Mouse (Mus musculus) ovary, adult 18-20 months (tissue): Measurements from ENCODE around the gene Gm7145.
"Not testable (repeated sequence)": the region's sequence is repeated elsewhere in the genome, so short reads cannot be mapped to it uniquely, and the experiment has no call there.

Source experiments
- DNase-seq: peaks from one replicate; pipeline ENCODE4 v3.0.0; 2022; ENCODE audit warnings: low spot score, mixed read lengths

Gm7145 gene

DNA sequence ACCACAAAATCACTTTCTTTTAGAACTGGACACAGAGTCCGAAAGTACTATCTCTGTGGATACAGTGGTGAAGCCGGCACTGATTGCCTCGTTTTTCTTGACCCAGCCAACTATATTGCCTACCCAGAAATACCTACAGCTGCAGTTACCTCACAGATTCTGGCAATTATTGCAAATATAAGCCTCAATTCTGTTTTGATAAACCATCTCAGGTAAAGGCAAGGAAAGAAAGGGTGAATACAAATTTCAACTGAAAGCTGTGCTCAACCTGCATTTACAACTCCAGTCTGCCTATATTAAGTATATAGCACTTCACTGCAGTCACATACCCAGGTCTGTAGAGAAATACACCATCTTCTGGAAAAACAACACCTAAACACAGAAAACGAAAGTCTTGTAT is at the start of gene Gm7145:
Gene Gm7145 (plus strand): TSS at position 301 of the 400 bp plus-strand sequence.
- no peak for DNase-seq

GRCm38 (mm10) chr1:117927715-117928114 is 38.0 kb upstream of the Gm7145 start, which contains the start of gene Gm28168:
Gene Gm28168 (plus strand): TSS chr1:117928015.
- DNase-seq, result not testable (repeated sequence)

DNA sequence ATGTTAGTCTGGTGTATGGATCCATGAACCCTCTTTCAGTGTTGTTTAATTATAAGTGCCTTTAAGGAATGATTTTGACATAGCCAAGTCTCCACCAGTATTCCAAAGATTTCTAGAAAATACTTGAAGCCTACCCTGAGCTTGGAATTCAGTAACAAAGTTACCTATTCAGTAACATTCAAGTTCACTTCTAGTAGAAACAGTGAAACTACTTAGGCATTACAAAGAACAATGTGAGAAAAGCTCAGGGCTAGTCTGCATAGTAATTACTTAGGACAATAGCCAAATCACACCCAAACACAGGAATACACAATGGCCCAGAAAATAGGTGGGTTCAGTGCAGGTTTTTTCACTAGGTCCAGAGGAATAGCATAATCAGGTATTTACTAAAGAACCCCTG is 38.1 kb downstream of the Gm7145 start:
- not testable (repeated sequence) for DNase-seq

GRCm38 (mm10) chr1:118012736-118013135 is 47.0 kb downstream of the Gm7145 start:
- DNase-seq, result not testable (repeated sequence)
